Mouse (Mus musculus): ENCODE data around the gene Slc6a21.
"Not testable (repeated sequence)": the region's sequence is repeated elsewhere in the genome, so short reads cannot be mapped to it uniquely, and the experiment has no call there.

Slc6a21 gene

DNA sequence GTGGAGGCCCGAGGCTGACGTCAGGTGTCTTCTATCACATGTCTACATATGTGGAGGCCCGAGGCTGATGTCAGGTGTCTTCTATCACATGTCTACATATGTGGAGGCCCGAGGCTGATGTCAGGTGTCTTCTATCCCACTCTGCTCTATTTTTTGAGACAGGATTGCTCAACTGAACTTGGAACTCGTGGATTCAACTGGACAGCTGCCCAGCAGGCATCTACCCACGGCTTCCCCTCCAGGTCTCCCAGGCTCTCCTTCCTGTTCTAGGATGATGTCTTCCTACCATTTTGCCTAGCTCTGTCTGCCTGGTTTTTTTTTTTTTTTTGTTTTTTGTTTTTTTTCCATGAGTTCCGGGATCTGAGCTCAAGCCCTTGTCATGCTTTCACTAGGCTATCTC, 21.5 kb upstream of the Slc6a21 start:
- DNase-seq (ENCODE audit: inconsistent ontology term) = not testable (repeated sequence)

- peak; percentile 22 for DNase-seq (ENCODE audit: inconsistent ontology term)
These were observed 20.1 kb upstream of the Slc6a21 start for GRCm38 (mm10) chr7:45257063-45257840.

DNA sequence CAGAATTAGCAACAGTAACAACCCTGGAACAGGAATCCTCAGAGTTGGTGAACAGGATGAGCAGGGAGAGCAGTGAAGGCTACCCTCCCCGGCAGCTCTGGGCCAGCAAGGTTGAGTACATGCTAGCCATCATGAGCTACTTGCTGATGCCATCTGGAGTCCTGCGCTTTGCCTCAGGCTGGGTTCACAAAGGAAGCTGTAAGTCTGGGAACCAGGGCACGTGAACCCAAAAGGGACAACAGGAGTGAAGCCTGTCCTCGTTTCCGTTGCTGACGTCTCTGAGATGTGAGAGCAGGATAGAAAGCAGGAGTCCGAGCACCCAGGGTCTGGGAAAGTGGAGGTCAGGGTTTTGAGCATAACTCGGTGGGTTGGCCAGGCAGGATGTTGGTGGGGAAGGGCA, 18.0 kb upstream of the Slc6a21 start:
- DNase-seq (ENCODE audit: inconsistent ontology term) = no peak

- DNase-seq (ENCODE audit: inconsistent ontology term) = no peak
These were observed 15.0 kb upstream of the Slc6a21 start for GRCm38 (mm10) chr7:45262266-45262665.

DNA sequence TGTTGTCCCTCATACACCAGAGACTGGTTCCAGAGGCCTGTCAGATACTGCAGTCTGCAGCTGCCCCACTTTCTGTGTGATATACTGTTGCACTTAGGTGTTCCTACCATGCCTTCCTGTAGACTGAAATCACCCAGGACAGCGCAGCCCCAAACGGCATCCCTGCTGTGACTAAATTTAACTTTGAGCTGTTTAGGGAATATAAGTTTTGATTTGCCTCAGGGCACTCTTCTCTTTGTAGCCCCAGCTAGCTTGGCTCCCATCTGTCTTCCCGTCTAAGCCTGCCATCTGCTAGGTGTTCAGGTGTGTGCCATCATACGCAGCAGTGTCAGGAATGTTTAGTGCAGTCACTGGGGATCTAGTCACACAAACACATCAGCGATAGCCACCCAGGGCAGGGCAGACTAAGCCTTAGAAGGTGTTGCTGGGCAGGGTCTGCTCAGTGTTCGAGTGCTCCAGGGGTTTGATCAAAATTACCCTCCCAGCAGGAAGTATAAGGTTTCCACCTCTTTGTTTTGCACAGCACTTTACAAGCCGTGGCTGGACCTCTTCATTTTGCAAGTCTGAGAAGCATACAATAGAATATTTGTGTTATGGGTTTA, 14.2 kb upstream of the Slc6a21 start:
- no peak for DNase-seq (ENCODE audit: inconsistent ontology term)

DNA sequence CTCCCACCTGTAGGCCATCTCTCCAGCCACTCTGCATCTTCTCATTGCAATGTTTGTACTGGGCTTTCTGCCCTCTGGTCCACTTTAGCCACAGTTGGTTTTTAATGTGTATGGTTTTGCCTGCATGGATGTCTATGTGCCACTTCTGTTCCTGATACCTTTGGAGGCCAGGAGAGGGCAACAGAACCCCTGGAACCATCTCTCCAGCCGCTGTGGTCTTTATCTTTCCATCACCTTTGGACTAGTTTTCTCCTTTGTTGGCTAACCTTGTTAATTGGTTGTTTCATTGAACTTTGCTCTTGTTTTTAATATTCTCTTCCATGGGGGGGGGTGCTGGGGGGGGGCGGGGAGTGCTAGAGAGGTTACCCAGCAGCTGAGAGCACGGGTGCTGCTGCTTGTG, 13.0 kb upstream of the Slc6a21 start:
- no peak for DNase-seq (ENCODE audit: inconsistent ontology term)

- DNase-seq (ENCODE audit: inconsistent ontology term) = no peak
These were observed 11.8 kb upstream of the Slc6a21 start for GRCm38 (mm10) chr7:45265518-45265917.

GRCm38 (mm10) chr7:45272786-45273412, 4.4 kb upstream of the Slc6a21 start:
- peak; percentile 63 for DNase-seq (ENCODE audit: inconsistent ontology term)

DNA sequence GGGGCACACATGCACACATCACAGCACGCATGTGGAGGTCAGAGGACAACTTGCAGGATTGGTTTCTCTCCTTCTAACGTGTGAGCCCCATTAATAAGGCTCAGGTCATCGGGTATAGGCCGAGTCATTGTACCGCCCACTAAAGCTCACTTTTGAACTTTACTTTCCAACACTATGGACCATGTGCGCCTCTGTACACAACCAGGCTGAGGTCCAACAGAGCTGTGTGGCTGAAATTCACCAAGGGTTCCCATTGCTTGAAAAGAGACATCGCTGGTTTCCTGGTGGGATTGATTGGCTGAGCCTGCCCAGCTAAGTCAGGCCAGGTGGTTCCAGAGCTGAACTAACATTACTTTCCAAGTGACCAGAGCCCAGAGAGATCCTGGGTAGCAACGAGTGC, 3.6 kb upstream of the Slc6a21 start:
- DNase-seq (ENCODE audit: inconsistent ontology term) = no peak

GRCm38 (mm10) chr7:45286486-45286885, 9.2 kb downstream of the Slc6a21 start:
- no peak for DNase-seq (ENCODE audit: inconsistent ontology term)

GRCm38 (mm10) chr7:45296626-45297025, 19.3 kb downstream of the Slc6a21 start:
- DNase-seq (ENCODE audit: inconsistent ontology term) = no peak

- no peak for DNase-seq (ENCODE audit: inconsistent ontology term)
These were observed 20.2 kb downstream of the Slc6a21 start for GRCm38 (mm10) chr7:45297563-45297962.

GRCm38 (mm10) chr7:45299752-45300151, 22.4 kb downstream of the Slc6a21 start:
- DNase-seq (ENCODE audit: inconsistent ontology term) = peak; percentile 62

DNA sequence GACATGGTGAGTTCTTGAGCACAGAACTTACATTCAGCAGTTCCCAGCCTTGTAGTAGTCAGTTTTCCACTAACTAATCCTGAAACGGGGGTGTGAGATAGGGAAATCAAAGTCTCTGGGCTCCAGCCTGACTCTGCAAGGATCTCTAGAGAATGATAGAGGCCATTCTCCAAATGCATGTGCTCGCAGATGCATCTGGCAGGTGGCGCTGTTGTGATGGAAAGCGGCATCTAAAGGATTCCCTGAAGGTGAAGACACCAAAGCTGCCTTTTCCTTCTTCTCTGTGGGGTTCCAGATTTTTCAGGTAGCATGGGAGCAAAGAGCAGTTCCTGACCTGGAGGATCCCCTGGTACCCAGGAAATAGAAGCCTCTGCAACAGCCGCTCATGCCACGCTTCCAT, 23.0 kb downstream of the Slc6a21 start:
- peak; percentile 22 for DNase-seq (ENCODE audit: inconsistent ontology term)

- DNase-seq (ENCODE audit: inconsistent ontology term) = no peak
These were observed 25.3 kb downstream of the Slc6a21 start for GRCm38 (mm10) chr7:45302626-45303025.

DNA sequence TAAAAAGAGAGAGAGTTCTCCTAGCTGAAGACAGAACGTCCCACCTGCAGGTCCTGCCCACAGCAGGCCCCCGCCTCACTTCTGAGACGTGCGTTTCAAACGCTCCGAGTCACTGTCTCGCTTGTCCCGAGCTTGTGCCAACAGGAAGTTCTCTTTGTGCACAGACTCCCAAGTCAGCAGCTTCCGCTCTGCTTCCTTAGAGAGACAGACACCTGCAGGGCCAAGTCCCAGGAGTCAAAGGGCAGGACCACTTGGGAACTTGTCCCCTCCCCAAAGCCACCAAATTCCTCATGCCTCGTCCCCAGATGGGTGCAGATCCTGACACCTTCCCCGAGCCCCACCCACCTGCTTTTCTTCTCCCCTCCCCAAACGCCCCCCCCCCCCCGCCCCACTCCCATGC, 27.6 kb downstream of the Slc6a21 start:
- no peak for DNase-seq (ENCODE audit: inconsistent ontology term)

GRCm38 (mm10) chr7:45305275-45305674, 28.0 kb downstream of the Slc6a21 start:
- DNase-seq (ENCODE audit: inconsistent ontology term) = peak; percentile 42

- DNase-seq (ENCODE audit: inconsistent ontology term) = no peak
These were observed 31.4 kb downstream of the Slc6a21 start for GRCm38 (mm10) chr7:45308551-45309240.

DNA sequence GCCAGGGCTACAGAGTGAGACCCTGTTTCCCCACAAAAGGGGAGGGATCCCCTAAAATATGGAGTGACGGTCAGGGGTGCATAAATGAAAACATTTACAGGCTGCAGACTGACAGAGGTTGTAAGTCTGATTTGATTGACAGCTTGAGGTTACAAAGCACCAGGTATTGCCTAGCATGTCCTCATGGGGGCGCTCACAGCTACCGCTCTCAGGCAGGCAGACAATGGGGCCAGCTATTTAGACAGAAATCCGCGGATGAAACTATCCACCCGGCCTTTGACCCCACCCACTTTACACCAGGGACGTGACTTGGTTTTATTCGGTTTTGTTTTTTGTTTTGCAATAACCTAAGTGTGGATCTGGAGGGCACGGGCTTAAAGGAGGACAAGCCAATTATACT, 32.1 kb downstream of the Slc6a21 start:
- peak; percentile 51 for DNase-seq (ENCODE audit: inconsistent ontology term)

- DNase-seq (ENCODE audit: inconsistent ontology term) = no peak
These were observed 34.7 kb downstream of the Slc6a21 start for GRCm38 (mm10) chr7:45312023-45312422.

GRCm38 (mm10) chr7:45312686-45313453, 35.6 kb downstream of the Slc6a21 start:
- peak; percentile 59 for DNase-seq (ENCODE audit: inconsistent ontology term)

DNA sequence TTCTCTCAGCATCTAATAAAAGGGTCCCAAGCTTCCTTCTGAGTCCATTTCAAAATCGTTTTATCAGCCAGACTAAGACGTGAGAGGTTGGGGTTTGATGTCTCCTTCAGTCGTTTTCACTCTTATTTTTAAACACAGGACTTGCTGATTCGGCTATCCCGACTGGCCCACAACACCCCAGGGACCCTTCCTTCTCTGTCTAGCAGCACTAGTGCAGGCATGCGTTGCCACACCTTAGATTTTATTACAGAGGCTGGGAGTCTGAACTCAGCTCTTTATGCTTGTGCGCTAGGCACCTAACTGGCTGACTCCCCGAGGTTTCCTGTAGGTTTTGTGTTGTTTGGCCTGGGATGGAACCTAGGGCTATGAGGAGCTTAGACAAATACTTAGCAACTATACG, 36.2 kb downstream of the Slc6a21 start:
- DNase-seq (ENCODE audit: inconsistent ontology term) = peak; percentile 12

All from Muller cell, postnatal 12 days (primary cell).